Mouse (Mus musculus) hindbrain, embryonic 10.5 days (tissue): ENCODE data around the gene Mfsd2b. TPM values are rescaled to one million over a fixed set of nuclear protein-coding genes. Genes with fewer than 3 reads are reported as not detected.

Source experiments
- DNase-seq: peaks from one replicate; pipeline ENCODE4 v3.0.0-alpha.2; 2017; ENCODE audit warnings: low spot score
- H3K27ac ChIP-seq: fragments of 300-500 bp; sonication (generic); 2 replicates; pipeline ENCODE4 v1.5.1; 2016; ENCODE audit warnings: mild to moderate bottlenecking, moderate library complexity
- H3K27me3 ChIP-seq: fragments of 300-500 bp; sonication (generic); 2 replicates; pipeline ENCODE4 v1.6.1; 2016; ENCODE audit warnings: mild to moderate bottlenecking; ENCODE audit not compliant: poor library complexity, insufficient read depth, severe bottlenecking
- H3K36me3 ChIP-seq: fragments of 300-500 bp; sonication (generic); 2 replicates; pipeline ENCODE4 v1.6.1; 2016; ENCODE audit warnings: mild to moderate bottlenecking, moderate library complexity
- H3K4me1 ChIP-seq: fragments of 300-500 bp; sonication (generic); replicated peaks from 2 replicates; pipeline ENCODE4 v1.6.1; 2016; ENCODE audit warnings: mild to moderate bottlenecking
- H3K4me3 ChIP-seq: fragments of 300-500 bp; sonication (generic); 2 replicates; pipeline ENCODE4 v1.5.1; 2016; ENCODE audit warnings: mild to moderate bottlenecking, moderate library complexity
- H3K9me3 ChIP-seq: fragments of 300-500 bp; sonication (generic); 2 replicates; pipeline ENCODE4 v1.6.1; 2016; ENCODE audit warnings: mild to moderate bottlenecking, moderate library complexity
- WGBS: fragments of 180-500 bp; shearing (Covaris S2); methylation state at CpG from one replicate; pipeline ENCODE4 v1.1.7; 2016; 5-methylcytosine and 5-hydroxymethylcytosine counted together
- polyA plus RNA-seq: library from polyadenylated mRNA; unstranded; fragments of >200 nt; fragmentation: Nextera tagmentation; extraction: Ambion mirVana; gene quantifications from 2 replicates; pipeline ENCODE4 v1.2.1, GENCODE M21; 2016

Mfsd2b gene
- polyA plus RNA-seq, 1 experiment from 2014 or later, result 4.1 TPM

DNA sequence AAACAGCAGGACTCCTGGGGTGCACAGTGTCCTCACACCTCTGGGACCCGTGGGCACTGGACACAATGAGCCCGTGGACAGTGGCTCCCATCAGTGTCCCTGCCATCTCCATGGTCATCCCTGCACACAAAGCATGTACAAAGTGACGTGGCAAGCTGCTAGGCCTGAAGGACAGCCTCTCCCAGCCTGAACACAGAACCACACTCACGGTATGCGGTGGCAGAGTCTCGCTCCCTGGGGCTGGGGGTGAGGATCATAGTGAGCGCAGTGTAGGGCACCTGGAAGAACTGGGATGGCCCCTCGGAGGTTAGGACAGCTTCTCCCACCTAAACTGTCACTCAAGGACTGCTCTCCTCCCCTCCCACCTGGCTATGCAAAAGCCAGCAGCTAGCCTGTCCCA lies 5.2 kb downstream of the Mfsd2b start:
- WGBS, result 77% methylated on average over 8 of the region's 8 CpGs
- no peak overlapping the region; the same call in 1 of the 2 replicates for H3K27ac ChIP-seq
- no peak for DNase-seq
- H3K4me1 ChIP-seq, result peaks cover 21% of the 10 kb centered on the region
- H3K36me3 ChIP-seq, result no peaks in the 10 kb centered on the region
- no peaks in the 10 kb centered on the region for H3K9me3 ChIP-seq
- peaks cover 10% of the 10 kb centered on the region for H3K27me3 ChIP-seq
- H3K4me3 ChIP-seq, result no peak overlapping the region

DNA sequence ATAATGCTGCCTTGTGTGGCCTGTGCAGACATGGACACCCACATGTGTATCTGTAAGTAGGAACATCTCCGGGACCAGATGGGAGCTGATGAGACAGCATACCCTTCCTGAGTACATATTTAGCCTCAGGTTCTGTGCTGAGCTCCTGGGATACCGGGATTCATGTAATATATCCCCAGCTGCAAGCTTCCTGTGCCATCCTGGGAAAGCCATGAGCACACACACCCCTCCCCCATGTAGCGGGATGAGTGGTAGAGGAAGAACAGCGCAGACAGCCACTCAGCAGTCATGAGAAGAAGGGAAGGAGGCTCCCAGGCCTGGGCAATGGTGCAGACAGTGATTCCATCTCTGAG lies 9.8 kb downstream of the Mfsd2b start:
- Histone ChIP-seq H3K36me3 (peaks cover 4% of the 10 kb centered on the region; the same call in 1 of the 2 replicates), H3K27ac (0 out of 2 replicates have a peak overlapping the region, but pooled peaks have one; percentile 13), H3K4me1 (peaks cover 26% of the 10 kb centered on the region), H3K27me3 (no peaks in the 10 kb centered on the region), H3K9me3 (peaks cover 3% of the 10 kb centered on the region; the same call in 1 of the 2 replicates), H3K4me3 (no peak overlapping the region)
- 84% methylated on average over 4 of the region's 4 CpGs for WGBS
- no peak for DNase-seq

DNA sequence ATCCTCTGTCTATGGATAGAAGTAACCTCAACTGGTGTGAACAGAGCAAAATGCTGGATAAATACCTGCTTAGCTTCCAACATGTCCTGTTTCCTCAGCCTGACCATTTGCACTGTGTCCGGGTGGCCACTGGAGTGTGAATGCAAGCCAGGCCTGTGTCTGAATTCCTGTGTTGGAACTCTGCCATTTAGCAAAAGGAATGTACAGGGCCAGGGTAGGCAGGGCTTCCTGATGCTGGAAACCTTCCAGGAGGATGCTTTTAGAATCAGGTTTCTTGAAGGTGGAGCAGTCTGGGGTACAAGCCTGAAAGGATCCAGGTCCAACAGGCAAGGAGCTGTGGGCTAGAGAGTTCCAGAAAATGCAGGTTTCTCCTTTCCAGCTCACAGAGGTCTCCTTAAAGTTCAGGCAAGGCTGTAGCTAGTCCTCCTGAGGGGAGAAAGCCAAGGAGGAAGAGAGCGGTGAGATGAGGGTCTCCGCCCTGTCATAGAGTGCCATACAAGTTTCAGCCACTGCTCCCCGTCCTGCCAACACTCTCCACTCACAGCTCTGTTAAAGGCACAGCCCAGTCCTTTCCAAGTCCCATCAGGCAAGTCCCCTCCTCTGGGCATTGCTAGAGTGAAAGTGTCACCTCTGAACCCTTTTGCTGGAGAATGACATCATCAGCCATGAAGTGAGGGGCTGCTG lies 10.4 kb downstream of the Mfsd2b start:
- WGBS, result 86% methylated on average over 4 of the region's 4 CpGs
- DNase-seq, result no peak
- H3K27ac ChIP-seq, result 0 out of 2 replicates have a peak overlapping the region, but pooled peaks have one; percentile 13

DNA sequence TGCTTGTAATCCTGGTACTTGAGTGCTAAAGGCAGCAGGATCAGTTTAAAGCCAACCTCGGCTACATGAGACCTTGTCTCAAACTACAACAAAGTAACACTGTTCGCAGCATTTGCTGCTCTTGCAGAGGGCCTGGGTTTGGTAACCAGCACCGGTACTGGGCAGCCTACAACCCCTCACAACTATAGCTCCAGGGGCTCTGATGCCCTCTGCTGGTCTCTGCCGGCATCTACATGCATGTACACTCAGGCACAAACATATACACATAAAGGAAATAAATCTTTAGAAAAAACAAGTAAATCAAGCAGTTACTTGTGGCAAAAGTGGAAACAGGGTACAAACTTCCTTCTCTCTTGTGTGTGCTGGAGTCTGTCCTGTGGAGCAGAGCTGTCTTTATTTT lies 11.5 kb downstream of the Mfsd2b start:
- H3K27me3 ChIP-seq, result no peaks in the 10 kb centered on the region
- no peak for DNase-seq
- peaks cover 3% of the 10 kb centered on the region; the same call in 1 of the 2 replicates for H3K9me3 ChIP-seq
- H3K4me1 ChIP-seq, result peaks cover 23% of the 10 kb centered on the region
- H3K36me3 ChIP-seq, result peaks cover 9% of the 10 kb centered on the region
- WGBS, result 90% methylated on average over 4 of the region's 4 CpGs
- H3K4me3 ChIP-seq, result no peak overlapping the region
- no peak overlapping the region for H3K27ac ChIP-seq

More for the DNA sequence above, 10.4 kb downstream of the Mfsd2b start:
- Histone ChIP-seq H3K27me3 (no peaks in the 10 kb centered on the region), H3K36me3 (peaks cover 4% of the 10 kb centered on the region; the same call in 1 of the 2 replicates), H3K4me3 (no peak overlapping the region), H3K4me1 (peaks cover 28% of the 10 kb centered on the region), H3K9me3 (peaks cover 3% of the 10 kb centered on the region; the same call in 1 of the 2 replicates)

DNA sequence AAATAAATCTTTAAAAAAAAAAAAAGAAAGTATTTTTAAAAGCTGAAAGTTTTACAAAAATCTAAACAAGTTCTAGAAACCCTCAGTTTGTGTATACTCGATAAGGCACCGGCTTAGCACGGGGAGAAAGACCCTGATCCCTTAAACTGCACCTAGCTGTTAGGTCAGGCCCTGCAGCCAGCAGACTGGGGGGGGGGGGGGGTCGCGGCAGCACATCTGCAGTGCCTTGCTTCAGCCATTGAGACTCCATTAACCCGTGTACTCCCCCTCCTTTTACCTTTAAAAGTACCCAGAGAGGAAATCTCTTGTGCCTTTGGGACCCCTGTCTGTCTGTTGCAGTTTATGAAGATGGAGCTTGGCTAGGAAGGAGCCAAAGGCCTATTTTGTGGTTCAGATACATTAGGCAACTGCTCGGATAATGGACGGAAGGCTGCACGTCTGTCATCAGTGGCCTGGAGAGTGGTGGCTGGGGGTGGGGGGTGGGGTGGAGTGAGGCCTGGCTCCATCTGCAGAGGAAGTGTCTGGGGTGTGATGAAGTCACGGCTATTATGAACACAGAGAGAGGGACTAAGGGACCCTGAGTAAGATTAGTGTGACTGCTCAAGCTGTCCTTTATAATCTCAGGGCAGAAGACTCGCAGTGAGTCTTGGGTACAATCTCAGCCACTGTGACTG lies 14.8 kb downstream of the Mfsd2b start:
- H3K9me3 ChIP-seq, result peaks cover 3% of the 10 kb centered on the region; the same call in 1 of the 2 replicates
- H3K36me3 ChIP-seq, result peaks cover 36% of the 10 kb centered on the region
- 45% methylated on average over 11 of the region's 11 CpGs for WGBS
- no peaks in the 10 kb centered on the region for H3K27me3 ChIP-seq
- H3K4me3 ChIP-seq, result no peak overlapping the region
- DNase-seq, result peak; percentile 50
- peak overlapping the region; percentile 62 for H3K27ac ChIP-seq
- peaks cover 18% of the 10 kb centered on the region for H3K4me1 ChIP-seq

DNA sequence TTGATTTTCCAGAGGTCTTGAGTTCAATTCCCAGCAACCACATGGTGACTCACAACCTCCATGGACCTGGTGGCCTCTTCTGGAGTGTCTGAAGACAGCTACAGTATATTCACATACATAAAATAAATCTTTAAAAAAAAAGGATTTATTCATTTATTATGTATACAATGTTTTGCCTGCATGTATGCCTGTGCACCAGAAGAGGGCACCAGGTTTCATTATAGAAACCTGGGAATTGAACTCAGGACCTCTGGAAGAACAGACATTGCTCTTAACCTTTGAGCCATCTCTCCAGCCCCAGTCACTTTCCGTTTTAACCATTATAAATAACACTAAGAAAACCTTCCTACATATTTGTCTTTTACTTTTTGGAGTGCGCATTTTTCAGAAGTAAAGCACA lies 17.3 kb downstream of the Mfsd2b start:
- Histone ChIP-seq H3K4me1 (peaks cover 10% of the 10 kb centered on the region), H3K27me3 (no peaks in the 10 kb centered on the region), H3K9me3 (no peaks in the 10 kb centered on the region), H3K4me3 (no peak overlapping the region), H3K27ac (no peak overlapping the region), H3K36me3 (peaks cover 57% of the 10 kb centered on the region)
- no peak for DNase-seq
- WGBS, result 95% methylated on average over 2 of the region's 2 CpGs

DNA sequence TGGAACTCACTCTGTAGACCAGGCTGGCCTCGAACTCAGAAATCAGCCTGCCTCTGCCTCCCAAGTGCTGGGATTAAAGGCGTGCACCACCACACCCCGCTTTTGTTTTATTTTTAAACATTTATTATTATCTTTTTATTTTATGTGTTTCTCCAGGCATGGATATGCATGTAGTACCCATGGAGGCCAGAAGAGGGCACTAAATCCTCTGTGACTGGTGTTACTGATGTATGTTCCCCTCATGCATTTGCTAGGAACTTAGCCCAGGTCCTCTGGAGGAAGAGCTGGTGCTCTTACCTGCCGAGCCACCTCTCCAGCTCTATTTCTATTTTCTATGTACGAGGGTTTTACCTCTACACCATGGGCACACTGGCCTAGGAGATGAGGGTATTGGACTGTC lies 18.0 kb downstream of the Mfsd2b start:
- 96% methylated on average over 5 of the region's 5 CpGs for WGBS
- Histone ChIP-seq H3K36me3 (peaks cover 63% of the 10 kb centered on the region), H3K27ac (no peak overlapping the region), H3K4me3 (no peak overlapping the region), H3K27me3 (no peaks in the 10 kb centered on the region), H3K9me3 (no peaks in the 10 kb centered on the region), H3K4me1 (peaks cover 10% of the 10 kb centered on the region)
- DNase-seq, result no peak

DNA sequence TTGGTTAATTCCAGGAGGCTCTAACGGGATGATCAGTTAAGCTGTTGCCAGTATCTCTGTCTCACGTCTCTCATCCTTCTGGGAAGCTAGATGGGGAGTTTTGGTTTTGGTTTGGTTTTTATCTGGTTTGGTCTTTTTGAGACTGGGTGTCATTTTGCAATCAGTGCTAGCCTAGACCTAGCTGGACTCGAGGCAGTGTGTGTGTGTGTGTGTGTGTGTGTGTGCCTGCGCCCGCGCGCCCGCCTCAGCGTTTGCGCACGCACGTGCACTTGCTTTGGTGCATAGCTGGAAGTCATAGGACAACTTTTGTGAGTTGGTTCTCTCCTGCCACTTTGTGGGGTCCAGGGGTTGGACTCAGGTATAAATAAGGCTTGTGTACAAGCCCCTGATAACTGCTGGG lies 30.4 kb downstream of the Mfsd2b start:
- Histone ChIP-seq H3K9me3 (no peaks in the 10 kb centered on the region), H3K4me3 (peak overlapping the region; percentile 73), H3K36me3 (no peaks in the 10 kb centered on the region; the same call in 1 of the 2 replicates), H3K27me3 (peaks cover 32% of the 10 kb centered on the region), H3K4me1 (peaks cover 25% of the 10 kb centered on the region), H3K27ac (peak overlapping the region; percentile 84)
- under 1% methylated on average over 12 of the region's 12 CpGs for WGBS
- peak; percentile 53 for DNase-seq

DNA sequence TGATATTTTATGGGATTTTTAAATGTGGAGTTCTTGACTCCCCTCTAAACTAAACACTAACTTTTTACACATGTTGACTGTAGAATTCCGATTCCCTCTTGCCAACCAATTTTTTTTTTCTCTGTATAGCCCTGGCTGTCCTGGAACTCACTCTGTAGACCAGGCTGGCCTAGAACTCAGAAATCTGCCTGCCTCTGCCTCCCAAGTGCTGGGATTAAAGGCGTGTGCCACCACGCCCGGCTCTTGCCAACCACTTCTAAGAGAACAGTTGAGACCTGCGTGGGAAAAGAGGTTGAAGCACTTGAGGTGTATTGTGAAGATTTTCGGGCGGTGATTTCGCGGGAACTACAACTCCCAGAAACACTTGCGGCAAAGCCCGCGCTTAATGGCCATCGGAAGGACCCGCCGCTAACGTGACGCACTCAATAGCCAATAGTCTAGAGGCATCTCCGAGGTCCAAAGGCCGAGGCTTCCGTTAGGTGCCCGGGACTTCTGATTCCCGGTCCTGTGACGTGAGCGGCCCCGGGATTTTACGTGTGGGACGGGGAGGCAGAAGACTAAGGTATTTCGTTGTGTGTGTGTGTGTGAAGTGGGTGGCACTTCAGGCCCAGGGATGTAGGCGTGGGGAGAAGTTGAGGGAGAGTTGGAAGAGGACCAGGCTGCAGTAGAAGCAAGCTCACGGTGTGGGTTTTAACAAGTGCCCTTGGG lies 31.1 kb downstream of the Mfsd2b start, which contains the start of gene Wdcp:
Gene Wdcp, plus strand, starts transcription at position 414 of the 708 bp plus-strand sequence.
- H3K36me3 ChIP-seq, result no peaks in the 10 kb centered on the region
- peak; percentile 91 for DNase-seq
- peaks cover 25% of the 10 kb centered on the region for H3K4me1 ChIP-seq
- H3K9me3 ChIP-seq, result no peaks in the 10 kb centered on the region
- WGBS, result under 1% methylated on average over 30 of the region's 30 CpGs
- peak within 1 kb of the TSS; percentile 84 for H3K27ac ChIP-seq
- H3K27me3 ChIP-seq, result peaks cover 32% of the 10 kb centered on the region
- H3K4me3 ChIP-seq, result peak within 1 kb of the TSS; percentile 73

DNA sequence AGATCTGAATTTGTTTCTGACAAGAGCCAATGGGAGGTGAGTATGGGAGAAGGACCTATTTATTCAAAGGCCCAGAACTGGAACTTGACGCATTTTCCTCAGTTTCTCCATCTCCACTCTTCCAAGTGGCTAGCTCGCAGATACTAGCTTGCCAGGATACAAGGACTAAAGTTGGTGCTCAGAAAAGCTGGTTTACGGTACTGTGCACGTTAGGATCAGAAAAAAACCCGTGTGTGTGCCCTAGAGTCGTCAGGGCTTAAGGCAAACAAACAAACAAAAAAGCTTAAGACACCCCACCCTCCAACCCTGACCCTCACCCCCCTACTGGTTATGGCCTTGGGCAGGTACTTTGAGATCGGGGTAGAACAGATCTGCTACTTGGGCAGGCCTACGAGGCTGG lies 31.7 kb downstream of the Mfsd2b start:
- Histone ChIP-seq H3K9me3 (no peaks in the 10 kb centered on the region), H3K4me3 (no peak overlapping the region), H3K27ac (no peak overlapping the region), H3K4me1 (peaks cover 25% of the 10 kb centered on the region), H3K36me3 (no peaks in the 10 kb centered on the region), H3K27me3 (peaks cover 32% of the 10 kb centered on the region)
- no peak for DNase-seq
- WGBS, result 84% methylated on average over 8 of the region's 8 CpGs

DNA sequence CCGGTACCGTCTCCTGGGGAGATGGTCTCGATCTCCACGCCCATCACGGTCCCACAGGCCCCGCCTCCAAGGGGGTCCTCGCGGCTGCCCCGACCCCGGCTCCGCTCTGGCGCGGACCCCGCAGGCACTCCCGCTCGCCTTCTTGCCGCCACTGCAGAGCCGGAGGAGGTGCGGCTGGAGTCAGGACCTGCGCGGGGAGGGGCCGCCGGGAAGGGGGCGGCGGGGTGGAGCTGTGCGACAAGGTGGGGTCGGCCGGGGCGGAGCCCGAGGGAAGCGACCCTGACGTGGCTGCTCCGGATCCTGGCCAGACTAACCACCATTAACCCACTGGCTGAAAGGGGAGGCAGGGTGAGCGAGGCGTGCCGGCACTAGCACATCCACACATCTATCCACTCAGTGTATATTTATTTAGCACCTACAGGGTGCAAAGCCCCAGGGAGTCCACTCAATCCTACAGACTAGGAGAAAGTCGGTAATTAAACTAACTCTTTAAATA lies 32.7 kb downstream of the Mfsd2b start, which contains the start of gene Fkbp1b:
Gene Fkbp1b, minus strand, starts transcription at position 200 of the 496 bp plus-strand sequence.
- Histone ChIP-seq H3K27ac (peak within 1 kb of the TSS; percentile 87), H3K9me3 (no peaks in the 10 kb centered on the region), H3K36me3 (no peaks in the 10 kb centered on the region), H3K4me1 (peaks cover 25% of the 10 kb centered on the region), H3K27me3 (peaks cover 32% of the 10 kb centered on the region), H3K4me3 (peak within 1 kb of the TSS; percentile 72)
- under 1% methylated on average over 37 of the region's 37 CpGs for WGBS
- DNase-seq, result peak; percentile 76

DNA sequence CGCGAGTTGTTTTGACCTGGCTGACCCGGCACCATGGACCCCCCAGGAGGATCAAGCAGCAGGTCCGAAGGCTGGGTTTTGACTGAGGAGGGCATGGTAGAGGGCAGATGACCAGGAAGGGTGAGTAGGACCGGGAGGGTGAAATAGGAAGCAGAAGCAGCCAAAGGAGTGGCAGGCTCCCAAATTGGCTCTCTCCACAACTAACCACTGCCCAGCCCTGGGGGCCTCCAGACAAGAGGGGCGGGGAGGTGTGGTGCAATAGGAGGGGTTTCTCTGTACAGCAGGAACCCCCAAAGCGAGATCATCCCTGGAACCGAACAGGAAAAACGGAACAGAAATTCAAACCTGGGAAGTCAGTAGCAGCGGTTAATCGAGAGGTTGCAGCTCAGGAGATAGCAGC lies 33.4 kb downstream of the Mfsd2b start:
- peak overlapping the region; percentile 87 for H3K27ac ChIP-seq
- H3K4me1 ChIP-seq, result peaks cover 25% of the 10 kb centered on the region
- peak overlapping the region; percentile 72 for H3K4me3 ChIP-seq
- 1% methylated on average over 11 of the region's 11 CpGs for WGBS
- H3K36me3 ChIP-seq, result no peaks in the 10 kb centered on the region
- DNase-seq, result no peak
- H3K27me3 ChIP-seq, result peaks cover 32% of the 10 kb centered on the region
- H3K9me3 ChIP-seq, result no peaks in the 10 kb centered on the region
